Mouse (Mus musculus) Patski (cell line): ENCODE results near the gene Slc7a14. TPM values are rescaled to one million over a fixed set of nuclear protein-coding genes. Genes with fewer than 3 reads are reported as not detected.

ENCODE experiments used
- ATAC-seq: fragments of 100-300 bp; one replicate; pipeline ENCODE4 v1.8.0; 2021
- CTCF ChIA-PET: fragments of 350-600 bp; sonication (Branson Sonifier 250); formaldehyde crosslinking; loops from one replicate; lab custom pipeline; 2022; ENCODE audit warnings: inconsistent platforms; lab: Charles Lee
- POLR2A ChIA-PET: fragments of 350-600 bp; sonication (Branson Sonifier 250); formaldehyde crosslinking; loops from one replicate; lab custom pipeline; 2022; ENCODE audit warnings: antibody characterized with exemption, inconsistent platforms; lab: Charles Lee
- DNase-seq: peaks from one replicate; pipeline ENCODE4 v3.0.0-alpha.2; 2011; ENCODE audit warnings: low read depth, low spot score
- H3K27me3 ChIP-seq: fragments of 371-371 bp; one replicate; pipeline ENCODE4 v1.5.1; 2021
- CTCF ChIP-seq: fragments of 100-300 bp; IDR thresholded peaks from one replicate; pipeline ENCODE4 v1.5.1; 2021
- in situ Hi-C: fragments of 300-500 bp; cut with MboI; formaldehyde crosslinking; loops from 3 replicates; pipeline ENCODE4 v1.11.1; 2018; ENCODE audit warnings: low pct_unique_long_range_greater_than_20kb, mixed read lengths
- polyA plus RNA-seq: library from polyadenylated mRNA; unstranded; gene quantifications from one replicate; pipeline ENCODE4 v1.2.3, GENCODE M21; 2021

Slc7a14 gene
- polyA plus RNA-seq, 1 experiment from 2014 or later: 0.05 TPM

- CTCF ChIA-PET: interaction anchor here (0.8 kb wide), 1 partner anchor 10 kb away, joined by 3 read pairs; no protein-coding TSS in a partner anchor
- DNase-seq (no peak), ATAC-seq (no peak)
- in situ Hi-C loops: no loop called here
- POLR2A ChIA-PET: no interaction called here
- H3K27me3 ChIP-seq: no peaks in the 10 kb centered on the region
- no peak for TF ChIP-seq CTCF
Observed at GRCm38 (mm10) chr3:31191402-31191801, 118.8 kb downstream of the Slc7a14 start.

DNA sequence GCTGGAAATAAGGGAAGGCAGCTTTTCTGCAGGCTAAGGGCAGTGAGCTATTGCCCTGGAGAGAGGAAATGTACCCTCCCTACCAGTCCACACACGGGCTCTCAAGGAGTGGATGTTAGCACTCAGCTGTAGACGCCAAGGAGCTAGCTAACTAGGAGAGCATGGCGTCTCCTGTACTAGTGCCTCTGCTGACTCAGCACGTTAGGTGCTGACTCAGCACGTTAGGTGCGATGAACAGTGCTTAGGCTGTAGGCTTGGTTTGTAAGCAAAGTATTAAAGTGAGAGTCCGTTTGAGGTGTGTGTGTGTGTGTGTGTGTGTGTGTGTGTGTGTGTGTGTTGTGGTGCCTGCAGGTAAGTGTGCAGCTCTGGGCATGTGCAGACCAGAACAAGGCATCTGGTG is 119.8 kb downstream of the Slc7a14 start:
- no peaks in the 10 kb centered on the region for H3K27me3 ChIP-seq
- CTCF ChIA-PET: interaction anchor here (1.2 kb wide), 1 partner anchor 24 kb away, joined by 5 read pairs; no protein-coding TSS in a partner anchor
- in situ Hi-C loops: no loop called here
- no peak for TF ChIP-seq CTCF
- POLR2A ChIA-PET: no interaction called here
- DNase-seq (no peak), ATAC-seq (no peak)

DNA sequence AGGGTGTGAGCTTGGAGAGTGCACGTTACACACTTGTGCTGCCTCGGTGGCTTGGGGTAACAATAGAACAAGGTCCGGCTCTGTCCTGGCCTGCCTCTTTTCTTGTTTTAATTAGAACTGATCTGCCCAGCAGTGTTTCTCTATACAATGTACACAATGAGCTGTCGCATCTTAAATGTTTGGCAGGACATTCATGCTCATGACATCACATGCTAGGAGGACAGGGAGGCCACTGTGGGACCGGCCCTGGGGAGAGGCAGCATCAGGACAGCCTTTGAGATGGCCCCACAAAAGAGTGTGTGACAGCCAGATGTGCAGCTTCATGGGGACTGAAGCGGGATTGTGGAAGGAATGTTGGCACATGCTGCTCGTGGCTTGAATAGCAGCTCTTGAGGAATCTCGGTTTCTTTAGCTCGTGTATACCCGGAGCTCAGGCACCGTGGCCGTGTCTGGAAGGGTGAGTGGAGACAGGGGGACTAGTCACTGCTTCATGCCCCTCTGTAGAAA is 143.8 kb downstream of the Slc7a14 start:
- DNase-seq (no peak), ATAC-seq (no peak)
- ChIA-PET POLR2A (no interaction called here), CTCF (interaction anchor here (1.2 to 2.0 kb wide), 4 partner anchors 9 to 72 kb away, joined by 3 to 5 read pairs (median 4); no protein-coding TSS in a partner anchor)
- no peaks in the 10 kb centered on the region for H3K27me3 ChIP-seq
- TF ChIP-seq CTCF: no peak
- in situ Hi-C loops: no loop called here

DNA sequence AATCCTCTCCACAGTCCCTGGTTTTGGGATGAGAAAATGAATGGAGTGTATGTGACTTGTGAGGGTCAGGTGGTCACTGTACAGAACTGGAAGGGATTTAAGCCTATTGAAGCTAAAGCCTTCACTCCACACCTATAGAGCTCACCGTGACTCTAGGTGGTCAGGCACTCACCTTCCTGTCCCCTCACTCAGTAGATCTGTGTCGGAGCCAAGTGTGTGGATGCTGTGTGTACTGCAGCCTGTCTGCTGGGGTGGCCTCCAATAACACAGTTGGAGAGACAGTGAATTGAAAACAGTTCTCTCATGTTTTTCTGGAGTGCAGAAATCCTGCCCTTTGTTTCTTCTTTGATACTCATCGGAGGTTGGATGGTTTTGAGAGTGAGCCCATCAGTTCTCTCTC is 144.4 kb downstream of the Slc7a14 start:
- in situ Hi-C loops: no loop called here
- TF ChIP-seq CTCF: no peak
- CTCF ChIA-PET: interaction anchor here (0.6 to 2.0 kb wide), 3 partner anchors 8 to 434 kb away, joined by 3 to 5 read pairs (median 3); no protein-coding TSS in a partner anchor
- POLR2A ChIA-PET: no interaction called here
- no peak for DNase-seq
- no peak for ATAC-seq
- no peaks in the 10 kb centered on the region for H3K27me3 ChIP-seq

DNA sequence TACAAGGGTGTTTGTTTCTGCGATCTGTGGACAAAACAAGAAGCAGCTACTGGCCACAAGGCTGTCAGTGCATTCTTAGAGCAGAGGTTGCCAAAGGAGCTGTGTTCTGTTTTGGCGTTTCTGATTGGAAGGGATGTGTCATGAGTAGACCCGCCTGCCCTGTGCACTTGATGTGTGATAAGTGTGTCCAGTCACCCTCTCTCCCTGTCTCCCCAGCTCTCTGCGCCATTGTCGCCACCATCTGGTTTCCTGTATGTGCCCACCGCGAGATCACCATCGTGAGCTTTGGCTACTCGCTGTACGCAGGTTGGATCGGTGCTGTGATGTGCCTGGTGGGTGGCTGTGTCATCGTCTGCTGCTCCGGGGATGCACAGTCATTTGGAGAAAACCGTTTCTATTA is 147.3 kb downstream of the Slc7a14 start:
- no peaks in the 10 kb centered on the region for H3K27me3 ChIP-seq
- ATAC-seq: no peak
- POLR2A ChIA-PET: no interaction called here
- in situ Hi-C loops: no loop called here
- no peak for TF ChIP-seq CTCF
- no peak for DNase-seq
- CTCF ChIA-PET: interaction anchor here (1.0 to 3.1 kb wide), 2 partner anchors 15 to 346 kb away, joined by 3 to 16 read pairs; no protein-coding TSS in a partner anchor

DNA sequence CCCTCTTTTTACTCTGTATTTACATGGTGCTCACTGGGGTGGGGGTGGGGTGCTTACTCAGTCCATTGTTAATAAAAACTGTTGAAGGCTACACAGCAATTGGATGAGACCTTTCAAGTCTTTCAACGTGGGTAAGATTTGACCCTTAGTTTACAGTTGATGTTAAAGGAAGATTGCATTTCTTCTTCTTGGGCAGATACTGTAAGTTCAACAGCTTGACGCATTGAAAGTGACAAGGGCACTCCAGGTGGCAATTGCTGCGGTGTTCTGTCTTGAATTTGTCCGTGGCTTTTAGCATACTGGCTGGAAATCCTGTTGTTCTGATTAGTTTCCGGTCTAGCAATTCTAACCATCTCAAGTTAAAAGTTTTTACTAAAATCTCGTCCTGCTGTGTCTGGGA is 148.8 kb downstream of the Slc7a14 start:
- CTCF ChIA-PET: interaction anchor here (1.3 to 3.1 kb wide), 4 partner anchors 11 to 117 kb away, joined by 3 to 16 read pairs (median 8); partner anchors contain the start of gene Cldn11
- in situ Hi-C loops: no loop called here
- ATAC-seq: no peak
- H3K27me3 ChIP-seq: no peaks in the 10 kb centered on the region
- POLR2A ChIA-PET: interaction anchor here (0.7 kb wide), 1 partner anchor 112 kb away, joined by 4 read pairs; no protein-coding TSS in a partner anchor
- no peak for TF ChIP-seq CTCF
- DNase-seq: no peak

- POLR2A ChIA-PET: interaction anchor here (1.0 kb wide), 1 partner anchor 78 kb away, joined by 3 read pairs; no protein-coding TSS in a partner anchor
- CTCF ChIA-PET: interaction anchor here (0.8 to 3.1 kb wide), 5 partner anchors 9 to 118 kb away, joined by 3 to 16 read pairs (median 4); partner anchors contain the start of gene Cldn11
- no peak for TF ChIP-seq CTCF
- DNase-seq: peak; percentile 86
- in situ Hi-C loops: no loop called here
- peak; percentile 95 for ATAC-seq
- no peaks in the 10 kb centered on the region for H3K27me3 ChIP-seq
Observed at GRCm38 (mm10) chr3:31160046-31160445, 150.1 kb downstream of the Slc7a14 start.

- in situ Hi-C loops: no loop called here
- ChIA-PET CTCF (interaction anchor here (0.9 kb wide), 1 partner anchor 8 kb away, joined by 3 read pairs; no protein-coding TSS in a partner anchor), POLR2A (interaction anchor here (0.6 to 0.7 kb wide), 2 partner anchors 127 to 225 kb away, joined by 4 read pairs; no protein-coding TSS in a partner anchor)
- no peak for ATAC-seq
- TF ChIP-seq CTCF: no peak
- DNase-seq: no peak
- H3K27me3 ChIP-seq: no peaks in the 10 kb centered on the region
Observed at GRCm38 (mm10) chr3:31157776-31158175, 152.4 kb downstream of the Slc7a14 start.

DNA sequence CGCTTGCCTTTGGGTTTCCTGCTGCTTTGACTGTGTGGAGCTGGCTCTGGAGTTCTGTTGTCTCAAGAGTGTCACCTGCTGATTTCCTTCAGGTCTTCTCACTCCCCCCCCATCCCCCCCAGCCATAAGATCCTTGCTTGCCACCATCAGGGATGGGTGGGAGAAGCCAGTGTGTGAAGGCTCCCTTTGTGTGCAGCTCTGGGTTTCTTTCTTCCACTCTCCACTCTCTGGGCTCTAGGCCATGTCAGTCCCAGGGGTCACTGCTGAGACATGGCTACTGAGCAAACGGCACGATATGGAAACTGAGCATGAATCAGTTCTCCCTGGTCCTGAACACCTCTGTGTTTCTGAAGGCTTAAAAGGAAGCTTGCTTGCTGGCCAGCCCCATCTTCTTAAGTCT is 154.1 kb downstream of the Slc7a14 start:
- in situ Hi-C loops: no loop called here
- ATAC-seq (no peak), DNase-seq (no peak)
- TF ChIP-seq CTCF: no peak
- no peaks in the 10 kb centered on the region for H3K27me3 ChIP-seq
- POLR2A ChIA-PET: interaction anchor here (0.7 kb wide), 1 partner anchor 9 kb away, joined by 3 read pairs; no protein-coding TSS in a partner anchor
- CTCF ChIA-PET: interaction anchor here (0.8 to 1.1 kb wide), 3 partner anchors 10 to 448 kb away, joined by 3 to 4 read pairs (median 3); no protein-coding TSS in a partner anchor

Other genes starting within 250 kb of the Slc7a14 start
- 30.0 TPM for gene Skil, start 215.3 kb downstream of the Slc7a14 start, polyA plus RNA-seq
- not detected for gene Cldn11, start 160.5 kb downstream of the Slc7a14 start, polyA plus RNA-seq